Mouse (Mus musculus) activated CD4-positive, CD25-positive, alpha-beta regulatory T cell, adult 4 months (primary cell): ENCODE results near the gene Msi2. TPM values are rescaled to one million over a fixed set of nuclear protein-coding genes. Genes with fewer than 3 reads are reported as not detected.
A peak's percentile ranks its signal among the peaks of the same experiment; 100 is the strongest.

Source experiments
- ATAC-seq: one replicate; pipeline ENCODE4 v1.8.0; 2017
- polyA plus RNA-seq, 2 experiments: library from polyadenylated mRNA; unstranded; fragments of 100-300 nt; shearing (Covaris generic); gene quantifications; one replicate each; pipeline ENCODE4 v1.2.1; 2017

Gene Msi2
- polyA plus RNA-seq, 2 experiments from 2014 or later: 21.6 to 25.6 TPM

DNA sequence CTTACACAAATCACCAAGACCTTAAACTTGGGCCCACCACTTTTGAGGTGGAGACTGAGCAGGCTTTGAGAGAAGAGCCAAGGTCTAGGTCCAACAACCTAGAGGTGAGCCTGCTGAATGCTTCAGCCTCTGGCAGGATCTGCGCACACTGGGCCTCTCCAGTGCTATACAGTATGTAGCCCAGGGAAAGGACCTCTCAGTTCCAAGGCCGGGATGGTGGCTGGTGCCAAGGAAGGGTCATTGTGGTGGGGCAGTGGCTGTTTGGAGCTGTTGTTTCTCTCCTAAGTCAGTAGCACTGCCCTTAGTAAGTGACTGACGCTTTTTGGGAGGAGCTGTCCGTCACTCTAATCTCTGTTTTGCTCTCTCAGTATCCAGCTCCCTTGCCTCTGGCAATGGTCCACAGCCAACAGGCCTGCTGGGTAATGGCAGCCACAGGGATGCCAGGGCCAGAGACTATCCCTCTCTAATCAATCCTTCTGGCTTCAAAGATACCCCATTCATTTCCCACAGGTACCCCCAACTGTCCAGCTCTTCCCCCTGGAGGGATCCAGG, 243.3 kb downstream of the Msi2 start:
- no peak for ATAC-seq

DNA sequence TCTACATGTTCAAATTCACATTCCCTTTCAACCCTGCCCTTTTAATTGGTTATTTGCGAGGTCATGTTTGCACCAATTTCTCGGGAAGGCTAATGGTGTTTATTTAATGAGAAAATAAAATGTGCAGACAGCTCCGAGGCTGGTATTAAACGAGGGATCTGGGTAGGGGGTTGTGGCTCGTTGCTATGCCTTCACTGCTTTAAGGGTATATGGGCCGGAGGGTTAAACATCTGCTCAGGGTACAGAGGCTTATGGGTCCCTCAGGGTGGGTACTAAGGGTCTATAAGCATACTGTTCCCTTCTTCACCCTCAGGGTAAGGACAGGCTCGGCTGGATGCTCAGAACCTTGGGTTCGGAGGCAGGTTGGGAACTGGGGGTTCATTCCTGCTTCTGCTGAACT, 245.6 kb downstream of the Msi2 start:
- ATAC-seq: no peak

DNA sequence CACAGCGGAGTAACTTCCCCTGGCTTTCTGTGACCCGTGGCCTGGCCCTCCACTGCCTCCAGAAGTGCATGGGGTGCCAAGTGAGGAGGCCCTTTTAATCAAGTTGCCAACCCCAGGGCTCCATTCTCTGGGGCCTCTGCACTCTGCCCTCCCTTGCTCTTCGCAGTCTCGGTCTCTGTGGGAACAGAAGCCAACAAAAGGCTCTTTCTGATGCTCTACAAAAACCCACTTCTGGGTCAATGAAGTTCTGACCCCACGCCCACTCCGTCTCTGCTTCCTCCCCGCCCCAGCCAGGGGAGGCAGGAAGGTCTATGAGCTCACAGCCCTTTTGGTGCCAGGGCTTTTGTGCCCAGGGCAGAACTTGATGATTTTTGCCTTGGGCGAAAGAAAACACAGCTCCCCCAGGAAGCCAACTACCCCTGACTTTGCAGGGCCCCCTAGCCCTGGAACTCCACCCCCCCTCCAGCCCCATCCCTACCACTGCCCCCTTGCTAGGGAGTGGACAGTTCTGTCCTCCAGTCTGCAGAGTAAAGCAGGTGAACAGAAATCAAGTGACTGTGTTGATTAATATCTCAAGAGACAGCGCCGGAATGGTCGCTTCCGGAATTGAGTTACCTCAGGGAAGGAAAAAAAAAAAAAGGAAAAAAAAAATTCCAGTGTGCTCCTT, 246.2 kb downstream of the Msi2 start:
- ATAC-seq: no peak

DNA sequence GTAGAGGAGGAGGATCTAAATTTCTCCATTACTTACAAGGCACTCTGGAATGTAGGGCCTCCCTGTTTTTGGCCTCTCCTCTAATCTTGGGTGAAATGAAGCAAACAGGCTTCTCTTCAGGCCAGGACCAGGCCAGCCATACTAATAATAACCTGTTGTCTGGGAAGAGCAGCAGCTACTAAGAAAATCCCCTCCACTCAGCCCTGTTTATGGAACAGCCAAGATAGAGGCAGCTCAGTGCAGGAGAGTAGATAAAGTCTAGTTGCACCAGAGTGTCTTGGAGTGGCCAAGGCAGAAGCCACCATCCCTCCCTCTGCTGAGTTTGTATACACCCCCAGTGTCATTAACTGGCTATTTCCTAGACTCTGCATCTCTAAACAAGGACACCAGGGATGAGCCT, 247.7 kb downstream of the Msi2 start:
- no peak for ATAC-seq

DNA sequence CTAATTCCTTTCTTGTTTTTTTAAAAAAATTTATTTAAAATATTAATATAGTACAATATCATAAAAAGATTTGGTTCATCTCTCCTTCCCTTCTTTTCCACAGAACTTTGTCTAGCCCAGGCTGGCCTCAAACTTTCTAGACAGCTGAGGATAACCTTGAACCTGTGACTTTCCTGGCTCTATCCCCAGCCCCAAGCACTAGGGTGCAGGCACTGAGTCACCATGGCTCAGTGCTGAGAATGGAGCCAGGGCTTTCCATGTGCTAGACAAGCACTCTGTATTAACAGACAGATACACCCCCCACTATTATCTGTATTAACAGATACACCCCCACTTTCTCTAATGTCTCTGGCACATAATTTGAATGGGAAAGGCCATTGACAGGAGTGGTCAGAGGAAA, 249.3 kb downstream of the Msi2 start:
- no peak for ATAC-seq

DNA sequence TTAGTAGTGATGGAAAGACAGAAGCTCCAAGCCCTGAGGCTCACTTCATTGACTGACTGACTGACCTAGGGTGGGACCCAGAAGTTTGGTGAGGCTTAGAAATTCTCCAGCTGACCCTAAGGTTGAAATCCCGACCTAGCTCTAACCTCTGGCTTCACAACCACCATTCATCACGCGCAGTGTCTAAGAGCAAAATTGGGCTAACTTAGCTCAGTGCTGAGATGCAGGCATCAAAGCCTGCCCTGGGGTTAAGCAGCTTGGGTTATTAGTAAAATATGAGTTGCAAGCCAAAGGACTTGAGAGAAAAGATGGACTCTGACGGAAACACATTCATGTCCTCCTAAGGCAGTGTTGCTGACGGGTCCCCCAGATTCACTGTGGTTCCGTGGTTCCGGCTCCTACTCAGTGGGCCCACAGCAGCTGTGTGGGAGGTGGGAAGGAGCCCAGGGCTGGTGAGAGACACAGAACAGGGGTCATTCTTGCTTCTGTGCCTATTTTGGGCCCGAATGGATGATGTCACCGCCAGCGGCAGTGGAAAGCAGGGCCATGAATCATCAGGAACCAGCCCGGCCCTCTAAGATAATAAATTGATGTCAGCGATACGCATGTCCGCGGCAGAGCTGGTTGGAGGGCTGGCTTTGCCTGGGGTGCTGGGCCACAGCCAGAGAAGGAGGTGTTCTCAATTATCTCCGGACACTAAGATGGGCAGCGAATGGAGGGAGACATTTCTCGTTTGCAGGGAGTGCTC, 250.6 kb downstream of the Msi2 start:
- no peak for ATAC-seq

DNA sequence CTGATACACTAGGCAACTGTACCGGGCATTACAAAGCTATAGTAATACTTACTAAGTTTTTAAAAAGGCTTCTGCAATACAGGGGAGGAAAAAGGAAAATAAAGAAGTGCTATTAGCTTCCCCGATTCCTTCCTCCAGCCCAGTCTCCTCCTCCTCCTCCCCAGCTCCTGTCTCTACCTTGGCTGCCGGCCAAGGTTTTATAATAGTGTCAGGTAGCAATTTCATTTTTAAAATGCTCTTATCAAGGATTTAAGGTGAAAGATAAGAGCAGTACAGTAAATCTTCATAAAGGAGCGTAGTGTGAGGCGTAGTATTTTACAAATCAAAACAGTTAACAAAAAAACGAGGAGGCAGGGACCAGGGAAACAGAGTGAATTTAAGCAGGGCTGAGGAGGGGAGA, 254.4 kb downstream of the Msi2 start:
- no peak for ATAC-seq

DNA sequence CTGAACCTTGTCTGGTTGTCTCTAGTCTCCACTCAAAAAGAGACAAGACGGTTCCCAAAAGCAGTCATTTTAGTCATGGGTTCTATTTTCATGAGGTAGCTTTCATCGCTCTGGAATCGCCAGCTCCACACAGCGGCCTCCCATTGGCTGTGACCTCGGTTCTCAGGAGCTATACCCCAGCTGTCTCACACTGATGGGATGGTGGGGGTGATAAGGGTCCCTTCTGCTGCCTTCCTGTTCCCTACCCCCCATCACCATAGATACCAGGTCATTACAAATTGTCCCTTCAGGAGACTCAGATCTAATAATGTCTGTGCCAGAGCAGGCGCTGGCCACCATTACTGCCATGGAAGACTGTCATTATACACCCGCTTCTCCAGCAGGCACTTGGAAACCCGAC, 255.5 kb downstream of the Msi2 start:
- ATAC-seq: no peak

DNA sequence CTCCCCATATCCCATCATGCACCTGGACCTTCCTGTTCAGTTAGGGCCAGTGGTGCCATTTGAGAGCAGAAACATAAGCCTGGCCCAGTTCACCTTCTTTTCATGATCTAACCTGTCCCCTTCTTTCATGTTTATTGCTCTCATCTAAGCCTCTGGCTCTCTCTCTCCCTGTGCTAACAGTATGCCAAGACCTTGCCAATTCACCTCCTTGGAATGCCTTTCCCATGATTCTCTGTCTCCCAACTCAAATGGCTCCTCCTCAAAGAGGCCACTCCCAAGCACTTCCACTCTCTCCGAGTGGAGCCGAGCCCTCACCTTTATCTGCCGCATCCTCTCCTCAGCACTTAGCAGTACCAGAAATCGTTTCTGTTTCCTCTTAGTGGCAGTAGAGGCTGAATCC, 256.7 kb downstream of the Msi2 start:
- no peak for ATAC-seq

DNA sequence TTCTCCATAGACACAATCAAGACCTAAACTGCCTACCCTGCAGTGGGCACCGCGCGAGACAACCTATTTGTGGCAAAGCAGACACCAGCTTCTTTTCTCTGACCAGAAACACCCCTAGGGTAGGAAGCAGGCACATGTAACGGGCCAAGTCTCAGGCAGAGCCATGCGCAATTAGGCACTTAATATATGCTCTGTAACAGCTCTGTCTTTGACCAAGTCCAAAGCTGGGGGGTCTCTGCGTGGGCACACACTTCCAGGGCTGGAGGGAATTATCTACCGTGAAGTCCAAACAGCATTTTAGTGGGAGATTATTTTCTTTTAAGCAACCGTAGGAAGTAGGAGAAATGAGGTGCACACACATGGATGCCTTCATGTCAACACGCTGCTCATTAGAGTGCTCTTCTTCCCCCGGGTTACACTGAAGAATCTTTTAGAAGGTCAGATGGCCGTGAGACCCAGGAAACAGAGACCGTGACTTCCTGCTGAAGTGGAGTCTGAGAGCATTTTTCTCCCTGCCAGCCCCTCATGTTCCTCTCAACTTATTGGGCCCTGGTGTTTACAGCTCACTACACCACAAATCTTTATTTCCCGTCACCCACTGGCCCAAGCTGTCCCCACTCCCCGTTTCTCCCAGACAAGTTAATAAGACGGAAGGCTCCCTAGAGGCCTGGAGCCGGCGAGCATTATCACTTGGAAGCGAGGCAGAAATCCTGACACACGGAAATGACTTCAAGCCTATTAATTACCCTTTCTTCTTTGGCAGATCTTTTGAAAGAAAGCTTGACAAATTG, 258.2 kb downstream of the Msi2 start:
- ATAC-seq: no peak

DNA sequence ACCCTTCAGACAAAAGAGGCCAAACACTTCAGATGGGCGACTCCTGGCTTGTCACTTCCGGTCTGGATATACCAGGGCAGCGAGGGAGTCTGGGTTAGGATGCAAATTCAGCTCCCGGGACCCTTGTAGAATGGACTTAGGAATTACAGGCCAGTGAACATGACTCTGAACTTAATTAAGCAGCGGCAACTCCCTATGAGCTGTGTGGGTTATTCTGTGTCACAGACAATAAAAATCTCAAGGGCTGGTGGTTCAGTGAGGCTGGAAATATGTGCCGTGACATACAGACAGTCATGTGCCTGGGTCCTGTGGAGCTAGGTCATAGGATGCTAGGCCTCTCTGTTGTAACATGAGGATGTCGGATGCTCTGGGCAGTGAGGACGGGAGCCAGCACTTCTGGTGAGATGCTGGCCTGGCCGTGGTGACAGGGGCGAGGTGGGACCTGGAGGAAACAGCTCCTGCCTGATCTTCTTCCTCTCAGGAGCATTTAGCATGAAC, 261.0 kb downstream of the Msi2 start:
- ATAC-seq: no peak

DNA sequence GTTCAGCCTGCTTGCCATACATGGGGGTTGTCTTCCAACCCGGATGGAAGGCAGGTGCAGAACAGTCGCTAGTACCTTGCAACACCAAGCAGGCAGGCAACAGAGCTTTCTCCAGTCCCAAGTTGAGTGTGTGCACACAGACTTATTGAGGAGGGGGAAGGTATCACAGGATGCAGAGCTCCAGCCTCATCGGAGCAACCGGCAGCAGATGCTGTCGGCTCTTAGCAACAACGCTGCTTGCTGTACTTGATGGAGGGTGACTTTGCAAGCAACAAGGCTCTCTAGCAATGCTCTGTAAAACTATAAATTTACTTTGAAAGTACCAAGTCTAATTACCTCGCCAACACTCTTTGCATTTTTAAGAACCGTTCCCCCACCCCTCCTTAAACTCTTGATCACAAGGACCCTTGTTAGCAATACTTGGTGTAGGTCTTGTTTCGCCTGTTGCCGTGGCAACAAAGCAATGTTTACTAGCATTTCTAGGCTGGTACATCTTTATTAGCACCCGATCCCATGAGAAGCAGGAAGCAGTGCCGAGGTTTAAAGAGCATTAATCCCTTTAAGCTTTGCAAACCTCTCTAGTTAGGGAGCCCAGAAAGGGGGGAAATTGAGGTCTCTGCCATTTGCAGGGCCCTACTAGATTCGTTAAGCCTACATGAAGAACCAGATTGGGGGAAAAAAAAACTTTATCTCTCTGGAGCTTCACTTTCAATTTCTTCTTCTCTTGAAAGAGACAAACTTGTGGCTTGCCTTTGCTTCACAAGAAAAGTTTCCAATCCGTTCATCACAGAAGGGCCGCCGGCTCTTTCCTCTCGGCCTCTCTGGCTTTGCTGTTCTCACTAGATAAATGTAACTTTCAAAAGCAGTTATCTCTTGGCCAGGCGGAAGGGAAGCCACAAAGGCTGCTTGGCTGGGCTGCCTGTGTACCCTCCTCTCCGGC, 263.2 kb downstream of the Msi2 start:
- peak; percentile 52 for ATAC-seq

DNA sequence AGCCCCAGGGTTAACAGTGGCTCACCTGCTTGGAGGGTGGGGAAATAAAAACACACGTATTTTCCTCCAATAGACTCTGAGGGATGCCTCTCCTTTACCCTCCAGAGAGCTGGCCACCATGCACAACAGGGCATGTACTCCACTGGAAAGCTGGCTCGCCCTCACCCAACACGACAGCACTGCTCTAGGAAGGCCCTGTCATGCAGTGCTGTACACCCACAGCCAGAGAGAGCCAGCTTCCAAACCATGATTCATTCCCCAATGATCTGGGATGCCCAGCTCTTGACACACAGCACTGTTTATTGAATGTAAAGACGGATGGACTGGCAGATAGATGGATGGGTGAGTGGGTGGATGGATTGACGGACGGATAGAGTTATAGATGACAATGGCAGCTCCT, 269.1 kb downstream of the Msi2 start:
- no peak for ATAC-seq

DNA sequence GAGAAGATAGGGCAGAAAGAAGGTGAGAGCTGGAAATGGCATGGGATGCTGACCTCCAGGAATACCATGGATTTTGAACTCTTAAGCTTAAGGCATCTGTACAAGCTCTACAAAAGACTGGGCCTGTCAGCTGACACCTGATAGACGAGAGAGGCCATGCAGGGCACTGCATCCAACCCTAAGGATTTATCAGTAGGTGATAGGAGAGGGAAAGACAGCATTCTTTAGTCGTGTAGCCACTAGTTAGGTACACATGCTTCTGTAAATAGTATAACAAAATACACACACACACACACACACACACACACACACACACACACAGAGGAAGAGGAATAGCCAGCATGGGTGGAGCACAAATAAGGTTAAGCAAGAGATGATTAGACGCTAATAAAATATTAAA, 269.7 kb downstream of the Msi2 start:
- ATAC-seq: no peak

DNA sequence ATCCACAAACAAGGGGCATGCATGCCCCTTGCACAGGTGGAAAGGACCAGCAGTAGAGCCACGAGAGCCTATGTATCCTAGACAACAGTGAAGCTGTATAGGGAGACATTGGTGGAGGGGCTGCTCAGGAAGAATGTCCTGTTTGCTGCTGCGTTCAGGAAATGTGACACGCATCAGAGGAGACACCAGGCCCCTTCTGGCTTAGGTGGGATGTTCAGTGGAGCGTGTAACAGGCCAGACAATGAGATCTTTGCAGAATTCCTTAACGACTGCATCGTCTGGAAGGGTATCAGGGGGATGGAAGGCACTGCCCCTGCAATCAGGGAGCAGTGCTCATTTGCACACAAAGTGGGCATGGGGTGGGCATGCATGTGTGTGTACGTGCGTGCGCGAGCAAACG, 271.0 kb downstream of the Msi2 start:
- no peak for ATAC-seq

DNA sequence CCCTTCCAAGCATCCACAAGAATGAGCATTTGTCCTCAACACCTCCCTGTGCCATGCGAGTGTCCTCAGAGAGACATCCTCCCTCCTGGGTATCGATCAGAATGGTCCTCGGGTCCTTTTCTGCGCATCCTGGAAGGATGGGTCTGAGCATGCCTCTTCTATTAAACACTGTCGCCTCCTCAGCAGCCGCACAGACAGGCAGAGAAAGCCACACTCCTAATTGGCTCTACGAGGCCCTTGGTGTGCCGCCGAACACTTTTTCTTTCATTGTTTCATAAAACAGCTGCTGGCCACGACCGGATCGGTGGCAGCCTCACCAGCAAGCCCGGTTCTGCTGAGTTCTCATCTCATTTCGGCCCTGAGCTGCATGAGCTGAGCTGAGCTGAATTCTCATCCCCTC, 274.4 kb downstream of the Msi2 start:
- ATAC-seq: no peak

DNA sequence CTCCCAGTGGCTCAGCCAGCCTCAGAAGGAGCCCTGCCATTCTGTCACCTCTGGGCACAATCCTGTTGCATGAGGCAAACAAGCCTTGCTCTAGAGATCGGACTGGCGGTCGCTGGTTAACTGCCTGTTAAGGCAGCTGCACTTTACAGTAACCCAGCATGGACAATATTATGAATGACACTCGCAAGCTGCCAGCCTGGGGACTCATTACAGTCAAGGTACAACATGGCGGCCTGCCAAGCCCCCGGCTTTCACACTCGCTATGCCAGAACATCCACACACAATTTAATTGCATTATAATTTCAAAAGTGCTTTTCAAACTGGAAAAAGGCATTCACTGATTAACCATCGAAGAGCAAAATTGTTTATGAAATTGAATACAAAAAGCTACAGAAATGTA, 275.0 kb downstream of the Msi2 start:
- no peak for ATAC-seq

DNA sequence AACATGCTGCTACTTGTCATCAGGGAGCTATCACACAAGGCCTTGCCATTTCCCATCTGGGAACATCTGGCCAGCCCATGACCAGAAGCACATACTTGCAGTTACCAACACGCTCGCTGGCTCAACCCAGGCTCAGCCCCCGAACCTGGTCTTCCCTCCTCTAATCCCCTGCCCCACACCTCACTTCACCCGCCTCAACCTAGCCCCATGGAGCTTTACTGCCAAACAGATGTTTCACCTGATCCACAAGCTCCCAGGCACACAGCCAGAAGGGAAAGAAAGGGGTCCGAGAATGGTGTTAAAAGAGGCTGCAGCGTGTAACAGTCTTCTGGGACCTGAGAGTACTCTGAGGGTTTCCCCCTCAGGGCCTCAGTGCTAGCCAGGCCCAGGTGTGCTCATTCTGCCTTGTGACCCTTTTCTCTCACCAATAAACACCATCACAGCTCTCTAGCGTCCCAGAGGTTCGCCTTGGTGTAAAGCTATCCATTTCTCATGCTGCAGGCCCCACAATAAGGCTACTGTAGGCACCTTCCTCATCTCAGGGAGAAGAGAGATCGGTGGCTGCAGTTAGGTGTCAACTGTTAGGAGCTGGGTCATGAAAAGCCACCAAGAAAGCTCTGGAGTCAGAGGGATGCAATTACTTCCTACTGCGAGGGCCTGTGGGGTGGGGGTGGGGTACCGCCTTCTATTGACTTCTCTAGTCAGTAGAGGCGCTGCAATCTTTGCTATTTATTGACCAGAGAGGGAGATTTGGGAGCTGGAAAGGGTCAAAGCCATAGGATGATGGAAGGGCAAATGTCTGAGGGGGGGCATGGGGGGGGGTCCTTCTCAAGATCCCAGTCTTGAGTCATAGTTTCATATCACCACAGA, 276.2 kb downstream of the Msi2 start:
- ATAC-seq: no peak

DNA sequence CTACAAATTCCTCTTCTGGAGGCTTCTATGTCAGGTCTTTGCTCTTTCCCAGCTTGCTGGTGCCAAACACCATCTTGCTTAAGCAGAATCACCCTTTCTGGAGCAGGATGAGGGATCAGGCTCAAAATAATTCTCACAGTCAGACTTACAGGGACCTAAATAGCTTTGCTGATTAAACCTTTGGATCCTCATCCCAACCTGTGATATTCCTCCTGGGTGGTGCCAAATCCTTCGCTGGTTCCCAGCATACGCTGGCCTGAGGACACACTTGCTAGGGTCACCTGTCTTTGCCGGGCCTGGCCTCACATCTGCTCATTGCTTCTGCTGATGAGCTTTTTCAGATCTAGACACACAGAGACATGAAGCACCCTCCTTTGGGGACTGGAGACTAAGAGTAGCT, 279.7 kb downstream of the Msi2 start:
- ATAC-seq: no peak

DNA sequence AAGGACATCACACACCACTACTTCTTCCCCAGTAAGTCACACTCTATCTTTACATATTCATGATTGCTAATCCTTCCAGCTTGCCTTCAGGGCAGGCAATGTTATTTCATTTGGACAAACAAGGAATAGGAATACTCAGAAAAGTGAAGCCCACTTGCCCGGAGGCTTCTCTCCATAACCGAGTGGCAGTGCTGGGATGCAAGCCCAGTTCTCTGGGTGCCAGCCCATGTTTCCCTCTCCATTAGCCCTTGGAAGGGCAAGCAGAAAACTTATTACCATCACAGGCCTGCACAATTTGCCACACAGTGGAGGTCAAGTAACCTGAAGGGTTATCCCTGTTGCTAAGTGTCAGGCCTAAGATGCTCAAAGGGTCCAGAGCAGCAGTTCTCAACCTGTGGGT, 281.7 kb downstream of the Msi2 start:
- no peak for ATAC-seq

DNA sequence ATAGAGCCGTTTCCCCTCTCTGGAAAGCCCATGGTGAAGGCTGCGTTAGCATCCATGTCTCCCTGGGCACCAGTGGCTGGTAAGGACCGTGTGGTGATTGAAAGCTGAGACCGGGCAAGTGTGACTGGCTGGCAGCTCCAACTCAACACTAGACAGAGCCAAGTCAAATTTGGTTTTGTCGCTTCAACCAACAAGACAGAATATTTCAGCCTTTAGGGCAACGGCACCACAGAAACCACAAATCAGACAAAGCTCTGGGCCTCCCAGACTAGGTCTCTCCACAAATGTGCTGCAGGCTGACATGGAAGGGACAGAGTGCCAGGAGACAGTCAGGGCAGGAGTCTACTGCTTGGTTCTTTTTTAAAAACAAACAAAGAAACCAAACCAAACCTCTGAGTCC, 282.8 kb downstream of the Msi2 start:
- ATAC-seq: no peak
